Mouse (Mus musculus) macrophage (primary cell): ENCODE measurements around the gene Usp6nl. TPM values are rescaled to one million over a fixed set of nuclear protein-coding genes. Genes with fewer than 3 reads are reported as not detected.

Experiments used
- H3K27ac ChIP-seq: fragments of 350-480 bp; formaldehyde crosslinking; 2 replicates; pipeline ENCODE4 v1.9.0; 2021
- H3K36me3 ChIP-seq: fragments of 350-480 bp; formaldehyde crosslinking; 2 replicates; pipeline ENCODE4 v1.9.0; 2021; ENCODE audit errors: inconsistent target
- H3K4me3 ChIP-seq: fragments of 350-480 bp; formaldehyde crosslinking; 2 replicates; pipeline ENCODE4 v1.9.0; 2021; ENCODE audit errors: inconsistent target
- H3K79me2 ChIP-seq: fragments of 350-480 bp; formaldehyde crosslinking; 2 replicates; pipeline ENCODE4 v1.9.0; 2021; ENCODE audit errors: inconsistent target
- WGBS: methylation state at CpG from one replicate; pipeline ENCODE4 v1.1.7; 2026; ENCODE audit warnings: inconsistent platforms; ENCODE audit not compliant: missing documents; 5-methylcytosine and 5-hydroxymethylcytosine counted together
- polyA plus RNA-seq: library from polyadenylated mRNA; stranded (reverse); fragments of 250-400 nt; gene quantifications from 3 replicates; pipeline ENCODE4 v1.2.4, GENCODE M21; 2018; ENCODE audit warnings: inconsistent platforms
- total RNA-seq, 78 experiments: library from RNA; depleted of rRNA; stranded (reverse); fragments of 250-400 nt; gene quantifications; 1 replicate in 9 of 78; 2 replicates in 24 of 78; 3 replicates in 43 of 78; 4 replicates in 2 of 78; pipeline ENCODE4 v1.2.4; 2018; ENCODE audit warnings: inconsistent platforms in 56 of 78

Usp6nl gene
- 10 to 100 TPM in 18 of 26 experiments, 1 to 10 TPM in 8; 4.6 to 31.8 (median 11.9) TPM for total RNA-seq (2018; cell fraction: chromatin; rRNA removed)
- 1 to 10 TPM; 3.9 to 9.8 (median 5.3) TPM for total RNA-seq (2018; cell fraction: cytosol; rRNA removed)
- total RNA-seq (2018; cell fraction: nucleus; rRNA removed): 10 to 100 TPM in 12 of 26 experiments, 1 to 10 TPM in 14; 4.4 to 32.4 (median 9.6) TPM
- 3.8 to 5.3 TPM (median 4.8 TPM) in 3 replicates for polyA plus RNA-seq

GRCm38 (mm10) chr2:6322376-6322901 is at the start of gene Usp6nl:
Usp6nl (plus strand) TSS chr2:6322667.
- no peaks in the 10 kb centered on the region for H3K36me3 ChIP-seq
- peaks cover 23% of the 10 kb centered on the region for H3K79me2 ChIP-seq
- H3K4me3 ChIP-seq: peak within 1 kb of the TSS; percentile 43
- no peak within 1 kb of the TSS for H3K27ac ChIP-seq
- 2% methylated on average over 59 of the region's 75 CpGs for WGBS

- Histone ChIP-seq H3K4me3 (no peak overlapping the region), H3K36me3 (no peaks in the 10 kb centered on the region), H3K79me2 (no peaks in the 10 kb centered on the region), H3K27ac (0 out of 2 replicates have a peak overlapping the region, but pooled peaks have one; percentile 7)
- WGBS: 13% methylated on average over 10 of the region's 10 CpGs
These were observed 49.0 kb upstream of the Usp6nl start for GRCm38 (mm10) chr2:6273392-6273845.

GRCm38 (mm10) chr2:6278813-6279530 is 43.5 kb upstream of the Usp6nl start:
- Histone ChIP-seq H3K79me2 (no peaks in the 10 kb centered on the region), H3K36me3 (no peaks in the 10 kb centered on the region), H3K27ac (peak overlapping the region; percentile 24; the same call in 1 of the 2 replicates), H3K4me3 (no peak overlapping the region)
- 15% methylated on average over 10 of the region's 10 CpGs for WGBS

GRCm38 (mm10) chr2:6279614-6280301 is 42.7 kb upstream of the Usp6nl start:
- Histone ChIP-seq H3K36me3 (no peaks in the 10 kb centered on the region), H3K4me3 (no peak overlapping the region), H3K79me2 (no peaks in the 10 kb centered on the region), H3K27ac (peak overlapping the region; percentile 12; the same call in 1 of the 2 replicates)
- WGBS: 22% methylated on average over 10 of the region's 10 CpGs

GRCm38 (mm10) chr2:6283569-6283968 is 38.9 kb upstream of the Usp6nl start:
- 100% methylated on average over 2 of the region's 2 CpGs for WGBS
- Histone ChIP-seq H3K36me3 (no peaks in the 10 kb centered on the region), H3K79me2 (no peaks in the 10 kb centered on the region), H3K4me3 (no peak overlapping the region), H3K27ac (no peak overlapping the region)

- Histone ChIP-seq H3K27ac (no peak overlapping the region), H3K36me3 (no peaks in the 10 kb centered on the region), H3K79me2 (no peaks in the 10 kb centered on the region), H3K4me3 (no peak overlapping the region)
- 64% methylated on average over 3 of the region's 3 CpGs for WGBS
These were observed 37.7 kb upstream of the Usp6nl start for GRCm38 (mm10) chr2:6284784-6285183.

- no peaks in the 10 kb centered on the region for H3K79me2 ChIP-seq
- H3K27ac ChIP-seq: no peak overlapping the region
- H3K36me3 ChIP-seq: no peaks in the 10 kb centered on the region
- 78% methylated on average over 1 of the region's 1 CpGs for WGBS
- H3K4me3 ChIP-seq: no peak overlapping the region
These were observed 36.7 kb upstream of the Usp6nl start for GRCm38 (mm10) chr2:6285794-6286193.

GRCm38 (mm10) chr2:6293825-6294444 is 28.5 kb upstream of the Usp6nl start:
- Histone ChIP-seq H3K4me3 (no peak overlapping the region), H3K27ac (no peak overlapping the region), H3K79me2 (no peaks in the 10 kb centered on the region), H3K36me3 (no peaks in the 10 kb centered on the region)
- 86% methylated on average over 11 of the region's 11 CpGs for WGBS

- Histone ChIP-seq H3K27ac (no peak overlapping the region), H3K36me3 (no peaks in the 10 kb centered on the region), H3K4me3 (no peak overlapping the region), H3K79me2 (no peaks in the 10 kb centered on the region)
- 24% methylated on average over 7 of the region's 7 CpGs for WGBS
These were observed 27.4 kb upstream of the Usp6nl start for GRCm38 (mm10) chr2:6294993-6295628.

- Histone ChIP-seq H3K79me2 (no peaks in the 10 kb centered on the region), H3K27ac (no peak overlapping the region), H3K4me3 (no peak overlapping the region), H3K36me3 (no peaks in the 10 kb centered on the region)
- WGBS: 99% methylated on average over 4 of the region's 4 CpGs
These were observed 17.7 kb upstream of the Usp6nl start for GRCm38 (mm10) chr2:6304768-6305167.

GRCm38 (mm10) chr2:6306861-6307260 is 15.6 kb upstream of the Usp6nl start:
- Histone ChIP-seq H3K27ac (no peak overlapping the region), H3K4me3 (no peak overlapping the region), H3K36me3 (no peaks in the 10 kb centered on the region), H3K79me2 (no peaks in the 10 kb centered on the region)
- 96% methylated on average over 3 of the region's 3 CpGs for WGBS

- Histone ChIP-seq H3K4me3 (no peak overlapping the region), H3K79me2 (no peaks in the 10 kb centered on the region), H3K27ac (no peak overlapping the region), H3K36me3 (no peaks in the 10 kb centered on the region)
- 20% methylated on average over 6 of the region's 6 CpGs for WGBS
These were observed 13.1 kb upstream of the Usp6nl start for GRCm38 (mm10) chr2:6309373-6309821.

- Histone ChIP-seq H3K27ac (no peak overlapping the region), H3K4me3 (no peak overlapping the region), H3K79me2 (no peaks in the 10 kb centered on the region), H3K36me3 (no peaks in the 10 kb centered on the region)
- 91% methylated on average over 10 of the region's 10 CpGs for WGBS
These were observed 9.7 kb upstream of the Usp6nl start for GRCm38 (mm10) chr2:6312764-6313163.

GRCm38 (mm10) chr2:6313733-6314132 is 8.7 kb upstream of the Usp6nl start:
- WGBS: 100% methylated on average over 1 of the region's 1 CpGs
- H3K4me3 ChIP-seq: no peak overlapping the region
- no peaks in the 10 kb centered on the region for H3K79me2 ChIP-seq
- no peaks in the 10 kb centered on the region for H3K36me3 ChIP-seq
- H3K27ac ChIP-seq: no peak overlapping the region
